Mouse (Mus musculus): Measurements from ENCODE around the gene Myrfl. TPM values are rescaled to one million over a fixed set of nuclear protein-coding genes. Genes with fewer than 3 reads are reported as not detected.

The Myrfl gene
- total and polyA plus RNA-seq, 3 experiments: 0.11 TPM; not detected in 2

DNA sequence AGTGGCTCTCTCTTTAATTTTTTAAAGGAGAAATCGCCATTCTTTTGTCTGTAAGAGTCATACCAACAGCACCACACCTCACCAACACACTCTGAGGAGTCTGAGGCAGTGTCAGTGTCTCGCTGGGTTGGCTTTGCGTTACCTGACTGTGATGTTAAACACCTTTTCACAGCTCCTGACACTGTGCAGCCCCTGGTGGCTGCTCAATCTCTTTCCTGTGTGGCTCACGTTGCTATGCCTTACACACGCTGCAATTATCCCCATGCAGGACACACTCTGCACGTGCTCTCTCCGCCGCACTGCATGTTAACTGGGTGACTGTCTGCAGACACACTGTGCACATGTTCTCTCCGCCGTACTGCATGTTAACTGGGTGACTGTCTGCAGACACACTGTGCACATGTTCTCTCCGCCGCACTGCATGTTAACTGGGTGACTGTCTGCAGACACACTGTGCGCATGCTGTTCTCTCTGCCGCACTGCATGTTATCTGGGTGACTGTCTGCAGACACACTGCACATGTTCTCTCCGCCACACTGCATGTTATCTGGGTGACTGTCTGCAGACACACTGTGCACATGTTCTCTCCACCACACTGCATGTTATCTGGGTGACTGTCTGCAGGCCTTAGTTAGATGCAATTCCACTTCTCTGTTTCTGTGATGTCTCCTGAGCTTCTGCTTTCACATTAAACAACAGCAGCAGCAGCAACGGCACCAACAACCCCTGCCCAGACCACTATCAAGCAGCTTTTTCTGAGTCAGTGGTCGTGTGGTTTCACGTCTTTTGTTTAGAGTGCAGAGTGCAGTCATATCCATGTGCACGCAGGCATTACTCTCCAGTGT is 27.2 kb upstream of the Myrfl start:
- Histone ChIP-seq H3K4me3 (ENCODE audit: low read depth, low read length) (no peak overlapping the region), H3K27me3 (ENCODE audit: insufficient read depth, low read length) (no peaks in the 10 kb centered on the region), H3K36me3 (replicated peaks) (peaks cover 83% of the 10 kb centered on the region), H3K4me1 (ENCODE audit: insufficient read depth, low read depth, low read length) (no peaks in the 10 kb centered on the region), H3K9me3 (replicated peaks) (no peaks in the 10 kb centered on the region)
- ATAC-seq (ENCODE audit: extremely low read depth, insufficient number of reproducible peaks, low FRiP score, poor library complexity, severe bottlenecking): no peak
- DNase-seq (ENCODE audit: low spot score): no peak
- no peak for TF ChIP-seq GATA2 (IDR thresholded peaks at IDR 0.05; ENCODE audit: borderline replicate concordance, low read depth, low read length)
- no peak for TF ChIP-seq GATA1 (IDR thresholded peaks at IDR 0.05; ENCODE audit: borderline replicate concordance, low read length)
- no peak for TF ChIP-seq CTCF (IDR thresholded peaks at IDR 0.05; ENCODE audit: low read depth, low read length)
- no peak for TF ChIP-seq POLR2AphosphoS5 (IDR thresholded peaks at IDR 0.05; ENCODE audit: insufficient replicate concordance, low read depth, low read length)
- no peak for TF ChIP-seq TAL1 (conservative IDR thresholded peaks at IDR 0.05; ENCODE audit: low read depth, low read length)

- H3K9me3 ChIP-seq (replicated peaks): no peaks in the 10 kb centered on the region
- peaks cover 80% of the 10 kb centered on the region for H3K36me3 ChIP-seq (replicated peaks)
- H3K4me1 ChIP-seq (ENCODE audit: insufficient read depth, low read depth, low read length): no peaks in the 10 kb centered on the region
- no peak overlapping the region for H3K4me3 ChIP-seq (ENCODE audit: low read depth, low read length)
- no peak for ATAC-seq (ENCODE audit: extremely low read depth, insufficient number of reproducible peaks, low FRiP score, poor library complexity, severe bottlenecking)
- no peak for DNase-seq (ENCODE audit: low spot score)
- TF ChIP-seq TAL1 (conservative IDR thresholded peaks at IDR 0.05; ENCODE audit: low read depth, low read length) (no peak), GATA2 (IDR thresholded peaks at IDR 0.05; ENCODE audit: borderline replicate concordance, low read depth, low read length) (no peak), CTCF (IDR thresholded peaks at IDR 0.05; ENCODE audit: low read depth, low read length) (no peak), GATA1 (IDR thresholded peaks at IDR 0.05; ENCODE audit: borderline replicate concordance, low read length) (no peak), POLR2AphosphoS5 (IDR thresholded peaks at IDR 0.05; ENCODE audit: insufficient replicate concordance, low read depth, low read length) (no peak)
- H3K27me3 ChIP-seq (ENCODE audit: insufficient read depth, low read length): no peaks in the 10 kb centered on the region
Observed at GRCm38 (mm10) chr10:116922161-116922560, 25.4 kb upstream of the Myrfl start.

DNA sequence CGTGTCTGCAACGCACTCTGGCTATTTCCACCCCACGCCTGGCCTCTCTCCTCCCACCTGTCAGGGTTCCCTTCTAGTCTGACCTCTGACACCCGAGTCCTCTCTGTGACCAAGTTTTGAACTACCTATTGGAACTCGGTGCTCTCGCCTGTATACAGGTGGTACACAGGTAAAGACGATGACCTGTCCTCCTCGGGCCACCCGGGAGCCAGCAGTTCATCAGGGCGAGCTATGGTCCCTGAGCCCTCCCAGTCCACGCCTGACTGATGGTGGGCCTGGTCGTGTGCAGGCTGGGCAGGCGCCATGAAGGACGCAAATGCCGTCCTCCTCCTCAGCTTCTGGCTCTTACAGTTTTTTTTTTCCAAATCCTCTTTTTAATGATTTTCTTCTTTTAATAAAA is 24.7 kb upstream of the Myrfl start:
- Histone ChIP-seq H3K27me3 (ENCODE audit: insufficient read depth, low read length) (no peaks in the 10 kb centered on the region), H3K4me3 (ENCODE audit: low read depth, low read length) (no peak overlapping the region), H3K4me1 (ENCODE audit: insufficient read depth, low read depth, low read length) (no peaks in the 10 kb centered on the region), H3K36me3 (replicated peaks) (peaks cover 80% of the 10 kb centered on the region), H3K9me3 (replicated peaks) (no peaks in the 10 kb centered on the region)
- no peak for DNase-seq (ENCODE audit: low spot score)
- TF ChIP-seq GATA2 (IDR thresholded peaks at IDR 0.05; ENCODE audit: borderline replicate concordance, low read depth, low read length) (no peak), POLR2AphosphoS5 (IDR thresholded peaks at IDR 0.05; ENCODE audit: insufficient replicate concordance, low read depth, low read length) (no peak), CTCF (IDR thresholded peaks at IDR 0.05; ENCODE audit: low read depth, low read length) (no peak), TAL1 (conservative IDR thresholded peaks at IDR 0.05; ENCODE audit: low read depth, low read length) (no peak), GATA1 (IDR thresholded peaks at IDR 0.05; ENCODE audit: borderline replicate concordance, low read length) (no peak)
- ATAC-seq (ENCODE audit: extremely low read depth, insufficient number of reproducible peaks, low FRiP score, poor library complexity, severe bottlenecking): no peak

GRCm38 (mm10) chr10:116920641-116921040 is 23.9 kb upstream of the Myrfl start:
- H3K27me3 ChIP-seq (ENCODE audit: insufficient read depth, low read length): no peaks in the 10 kb centered on the region
- H3K4me1 ChIP-seq (ENCODE audit: insufficient read depth, low read depth, low read length): no peaks in the 10 kb centered on the region
- H3K4me3 ChIP-seq (ENCODE audit: low read depth, low read length): no peak overlapping the region
- TF ChIP-seq POLR2AphosphoS5 (IDR thresholded peaks at IDR 0.05; ENCODE audit: insufficient replicate concordance, low read depth, low read length) (no peak), TAL1 (conservative IDR thresholded peaks at IDR 0.05; ENCODE audit: low read depth, low read length) (no peak), CTCF (IDR thresholded peaks at IDR 0.05; ENCODE audit: low read depth, low read length) (no peak), GATA1 (IDR thresholded peaks at IDR 0.05; ENCODE audit: borderline replicate concordance, low read length) (no peak)
- H3K9me3 ChIP-seq (replicated peaks): no peaks in the 10 kb centered on the region
- ATAC-seq (ENCODE audit: extremely low read depth, insufficient number of reproducible peaks, low FRiP score, poor library complexity, severe bottlenecking): no peak
- H3K36me3 ChIP-seq (replicated peaks): peaks cover 80% of the 10 kb centered on the region
- DNase-seq (ENCODE audit: low spot score): no peak

DNA sequence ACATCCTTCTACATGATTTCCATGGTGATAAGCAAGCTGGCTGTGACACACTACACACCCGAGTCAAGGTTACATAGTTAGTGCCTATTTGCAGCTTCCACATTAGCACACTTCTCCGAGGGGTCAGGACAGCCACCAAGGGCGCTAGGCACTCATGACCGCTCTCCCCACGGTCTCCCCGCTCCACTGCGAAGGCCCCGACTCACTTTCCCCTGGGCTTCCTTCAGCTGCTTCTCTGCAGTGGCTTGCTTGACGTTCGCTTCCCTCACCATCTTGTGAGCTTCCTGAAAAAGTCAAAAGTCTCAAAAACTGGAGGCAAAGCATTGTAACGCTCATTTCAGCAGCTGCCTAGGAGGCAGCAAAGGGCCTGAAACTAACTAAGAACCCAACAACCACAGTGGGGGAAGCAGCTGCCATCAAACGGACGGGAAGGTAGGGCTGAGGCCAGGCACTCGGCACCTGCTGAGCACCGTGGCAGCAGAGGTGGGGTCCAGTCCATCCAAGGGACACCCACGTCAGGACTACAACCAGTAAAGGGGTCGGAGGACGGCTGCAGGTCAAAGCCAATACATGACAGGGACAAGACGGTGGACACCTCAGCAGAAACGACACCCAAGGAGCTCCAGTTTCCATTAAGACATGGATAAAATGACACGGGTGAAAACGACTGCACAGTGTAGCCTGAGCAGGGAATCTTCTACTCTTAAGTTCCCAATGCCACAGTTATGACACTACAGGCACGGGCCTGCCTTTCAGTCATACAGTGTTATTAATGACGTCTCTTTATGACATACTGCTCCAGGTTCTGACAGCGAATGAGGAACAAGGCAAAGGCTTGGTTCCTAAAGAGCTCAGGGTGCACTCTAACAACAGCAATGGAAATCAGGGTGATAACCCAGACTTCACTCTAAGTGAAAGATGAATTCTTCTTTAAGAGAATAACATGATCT is 22.9 kb upstream of the Myrfl start:
- ATAC-seq (ENCODE audit: extremely low read depth, insufficient number of reproducible peaks, low FRiP score, poor library complexity, severe bottlenecking) (no peak), DNase-seq (ENCODE audit: low spot score) (no peak)
- H3K4me3 ChIP-seq (ENCODE audit: low read depth, low read length): no peak overlapping the region
- H3K36me3 ChIP-seq (replicated peaks): peaks cover 79% of the 10 kb centered on the region
- no peaks in the 10 kb centered on the region for H3K9me3 ChIP-seq (replicated peaks)
- no peak for TF ChIP-seq GATA1 (IDR thresholded peaks at IDR 0.05; ENCODE audit: borderline replicate concordance, low read length)
- TF ChIP-seq TAL1 (conservative IDR thresholded peaks at IDR 0.05; ENCODE audit: low read depth, low read length): no peak
- no peak for TF ChIP-seq POLR2AphosphoS5 (IDR thresholded peaks at IDR 0.05; ENCODE audit: insufficient replicate concordance, low read depth, low read length)
- TF ChIP-seq GATA2 (IDR thresholded peaks at IDR 0.05; ENCODE audit: borderline replicate concordance, low read depth, low read length): no peak
- no peak for TF ChIP-seq CTCF (IDR thresholded peaks at IDR 0.05; ENCODE audit: low read depth, low read length)
- no peaks in the 10 kb centered on the region for H3K4me1 ChIP-seq (ENCODE audit: insufficient read depth, low read depth, low read length)
- no peaks in the 10 kb centered on the region for H3K27me3 ChIP-seq (ENCODE audit: insufficient read depth, low read length)

DNA sequence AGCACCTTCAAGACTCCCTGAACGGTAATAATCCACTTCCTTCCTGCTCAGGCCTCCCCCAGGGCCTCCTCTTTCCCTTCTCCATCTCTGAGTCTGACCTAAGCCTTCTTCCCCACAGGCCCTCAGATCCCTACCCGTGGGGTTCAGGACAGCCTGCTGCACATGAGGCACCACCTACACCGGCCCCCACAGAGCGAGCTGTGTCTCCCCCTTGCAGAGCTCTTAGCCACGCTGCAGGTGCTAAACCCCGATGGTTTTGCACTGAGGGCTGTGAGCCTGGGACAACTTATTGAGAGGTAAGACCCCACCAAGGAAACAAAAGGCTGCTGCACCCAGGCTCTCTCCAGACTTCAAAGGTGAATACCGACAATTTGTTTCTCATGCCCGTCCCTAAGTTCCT is 19.9 kb upstream of the Myrfl start:
- H3K4me3 ChIP-seq (ENCODE audit: low read depth, low read length): no peak overlapping the region
- no peaks in the 10 kb centered on the region for H3K9me3 ChIP-seq (replicated peaks)
- ATAC-seq (ENCODE audit: extremely low read depth, insufficient number of reproducible peaks, low FRiP score, poor library complexity, severe bottlenecking) (no peak), DNase-seq (ENCODE audit: low spot score) (no peak)
- TF ChIP-seq GATA2 (IDR thresholded peaks at IDR 0.05; ENCODE audit: borderline replicate concordance, low read depth, low read length): no peak
- TF ChIP-seq TAL1 (conservative IDR thresholded peaks at IDR 0.05; ENCODE audit: low read depth, low read length): no peak
- TF ChIP-seq POLR2AphosphoS5 (IDR thresholded peaks at IDR 0.05; ENCODE audit: insufficient replicate concordance, low read depth, low read length): no peak
- TF ChIP-seq GATA1 (IDR thresholded peaks at IDR 0.05; ENCODE audit: borderline replicate concordance, low read length): no peak
- TF ChIP-seq CTCF (IDR thresholded peaks at IDR 0.05; ENCODE audit: low read depth, low read length): no peak
- H3K27me3 ChIP-seq (ENCODE audit: insufficient read depth, low read length): no peaks in the 10 kb centered on the region
- peaks cover 83% of the 10 kb centered on the region for H3K36me3 ChIP-seq (replicated peaks)
- no peaks in the 10 kb centered on the region for H3K4me1 ChIP-seq (ENCODE audit: insufficient read depth, low read depth, low read length)
